Mouse (Mus musculus): ENCODE measurements around the gene Ralgapa1.
"Not testable (repeated sequence)": the region's sequence is repeated elsewhere in the genome, so short reads cannot be mapped to it uniquely, and the experiment has no call there.

Ralgapa1 gene

GRCm38 (mm10) chr12:55599639-55600502 lies 221.1 kb downstream of the Ralgapa1 start:
- DNase-seq (ENCODE audit: low spot score in 2 of 2), result peak; percentile 60 to 76

GRCm38 (mm10) chr12:55598887-55599561 lies 221.9 kb downstream of the Ralgapa1 start, which contains the start of gene Insm2:
Gene Insm2 (plus strand): TSS chr12:55599427.
- no peak for DNase-seq (ENCODE audit: low spot score in 2 of 2)

- no peak for DNase-seq (ENCODE audit: low spot score in 2 of 2)
These were observed 222.5 kb downstream of the Ralgapa1 start for GRCm38 (mm10) chr12:55598537-55598886.

GRCm38 (mm10) chr12:55586936-55587335 lies 234.0 kb downstream of the Ralgapa1 start:
- not testable (repeated sequence) for DNase-seq (ENCODE audit: low spot score in 2 of 2)

GRCm38 (mm10) chr12:55573794-55574193 lies 247.2 kb downstream of the Ralgapa1 start:
- no peak for DNase-seq (ENCODE audit: low spot score in 2 of 2)

GRCm38 (mm10) chr12:55573089-55573488 lies 247.9 kb downstream of the Ralgapa1 start:
- DNase-seq (ENCODE audit: low spot score in 2 of 2), result no peak

- DNase-seq (ENCODE audit: low spot score in 2 of 2), result no peak
These were observed 249.3 kb downstream of the Ralgapa1 start for GRCm38 (mm10) chr12:55571661-55572060.

- no peak for DNase-seq (ENCODE audit: low spot score in 2 of 2)
These were observed 249.8 kb downstream of the Ralgapa1 start for GRCm38 (mm10) chr12:55571181-55571580.

- DNase-seq (ENCODE audit: low spot score in 2 of 2), result no peak
These were observed 250.3 kb downstream of the Ralgapa1 start for GRCm38 (mm10) chr12:55570646-55571045.

- no peak for DNase-seq (ENCODE audit: low spot score in 2 of 2)
These were observed 251.3 kb downstream of the Ralgapa1 start for GRCm38 (mm10) chr12:55569676-55570075.

- no peak for DNase-seq (ENCODE audit: low spot score in 2 of 2)
These were observed 252.5 kb downstream of the Ralgapa1 start for GRCm38 (mm10) chr12:55568466-55568865.

GRCm38 (mm10) chr12:55566837-55567236 lies 254.1 kb downstream of the Ralgapa1 start:
- no peak for DNase-seq (ENCODE audit: low spot score in 2 of 2)

- DNase-seq (ENCODE audit: low spot score in 2 of 2), result no peak
These were observed 255.1 kb downstream of the Ralgapa1 start for GRCm38 (mm10) chr12:55565867-55566266.

GRCm38 (mm10) chr12:55565206-55565605 lies 255.8 kb downstream of the Ralgapa1 start, which contains the start of gene Aldoart2:
Gene Aldoart2 (plus strand): TSS chr12:55565239.
- DNase-seq (ENCODE audit: low spot score in 2 of 2), result no peak

- no peak for DNase-seq (ENCODE audit: low spot score in 2 of 2)
These were observed 256.6 kb downstream of the Ralgapa1 start for GRCm38 (mm10) chr12:55564187-55564963.

- no peak for DNase-seq (ENCODE audit: low spot score in 2 of 2)
These were observed 257.2 kb downstream of the Ralgapa1 start for GRCm38 (mm10) chr12:55563742-55564141.

GRCm38 (mm10) chr12:55560025-55560690 lies 260.8 kb downstream of the Ralgapa1 start:
- DNase-seq (ENCODE audit: low spot score in 2 of 2), result no peak

- DNase-seq (ENCODE audit: low spot score in 2 of 2), result no peak
These were observed 261.6 kb downstream of the Ralgapa1 start for GRCm38 (mm10) chr12:55559184-55559855.

GRCm38 (mm10) chr12:55557866-55558265 lies 263.1 kb downstream of the Ralgapa1 start:
- no peak for DNase-seq (ENCODE audit: low spot score in 2 of 2)

GRCm38 (mm10) chr12:55554901-55555300 lies 266.1 kb downstream of the Ralgapa1 start:
- not testable (repeated sequence) for DNase-seq (ENCODE audit: low spot score in 2 of 2)
